Mouse (Mus musculus): Measurements from ENCODE around the gene Adgrd1. TPM values are rescaled to one million over a fixed set of nuclear protein-coding genes. Genes with fewer than 3 reads are reported as not detected.
A peak's percentile ranks its signal among the peaks of the same experiment; 100 is the strongest.

The Adgrd1 gene
- total RNA-seq, 2 experiments from 2014 or later, result 7.1 to 8.5 TPM

DNA sequence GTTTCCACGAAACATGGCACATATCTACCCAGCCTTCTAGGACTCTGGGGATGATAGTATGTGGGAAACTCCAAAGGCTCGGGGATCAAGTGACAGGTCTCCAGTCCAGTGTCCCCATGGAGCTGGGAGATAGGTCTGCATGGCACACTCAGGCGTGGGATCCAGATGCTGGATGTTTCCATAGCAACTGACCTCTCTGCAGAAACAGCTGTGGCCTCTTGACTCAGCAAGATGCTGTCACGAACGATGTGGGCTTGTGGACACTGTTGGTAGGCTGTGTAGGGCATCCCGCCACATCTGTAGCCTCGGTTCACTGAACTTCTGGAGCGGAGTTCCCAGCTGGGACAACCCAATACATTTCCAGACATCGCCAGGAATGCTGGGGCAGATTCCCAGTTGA is 51.9 kb downstream of the Adgrd1 start:
- no peak for DNase-seq (ENCODE audit: low spot score in 2 of 2)

DNA sequence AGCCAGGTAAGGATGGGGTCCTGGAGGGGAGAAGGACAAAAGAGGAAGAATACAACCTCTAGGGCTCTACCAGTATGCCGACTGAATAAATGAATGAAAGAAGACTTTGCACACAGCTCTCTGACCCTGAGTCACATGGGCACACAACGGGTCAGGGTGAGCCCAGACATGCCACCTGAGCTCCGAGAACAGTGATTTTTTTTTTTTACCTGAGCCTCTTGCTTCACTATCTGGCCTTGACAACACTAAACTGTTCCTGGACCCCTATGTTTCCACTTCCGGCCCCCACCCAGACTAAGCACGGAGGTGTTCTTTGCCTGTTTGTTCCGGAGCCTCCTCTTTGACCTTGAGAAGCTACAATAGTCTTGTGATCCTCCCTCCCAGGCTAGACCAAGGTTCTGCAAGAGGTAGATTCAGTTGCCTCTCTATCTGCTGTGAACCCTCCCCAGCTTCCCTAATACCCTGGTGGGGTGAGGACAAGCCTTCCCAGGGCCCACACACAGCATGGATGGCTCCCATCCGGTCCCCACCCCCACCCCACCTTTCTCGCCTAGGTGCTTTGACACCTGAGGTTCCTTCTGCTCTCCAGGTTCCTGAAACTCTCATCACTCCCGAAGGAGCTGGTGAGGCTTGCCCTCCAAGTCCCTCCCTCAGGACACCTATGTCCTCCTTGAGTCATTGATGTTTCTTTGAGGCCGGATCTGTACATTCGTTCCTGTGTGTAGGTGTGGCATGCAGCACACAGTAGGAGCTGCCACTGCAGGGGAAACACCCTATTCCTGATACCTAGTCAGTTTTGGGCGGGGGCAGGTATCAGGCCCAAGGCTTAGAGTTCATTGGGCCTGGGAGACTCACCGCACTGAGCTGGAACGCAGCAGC is 58.7 kb downstream of the Adgrd1 start:
- DNase-seq (ENCODE audit: low spot score in 2 of 2), result no peak

- no peak for DNase-seq (ENCODE audit: low spot score in 2 of 2)
These were observed 59.4 kb downstream of the Adgrd1 start for GRCm38 (mm10) chr5:129155902-129156311.

- no peak for DNase-seq (ENCODE audit: low spot score in 2 of 2)
These were observed 65.0 kb downstream of the Adgrd1 start for GRCm38 (mm10) chr5:129161372-129162051.

- DNase-seq (ENCODE audit: low spot score in 2 of 2), result no peak
These were observed 66.9 kb downstream of the Adgrd1 start for GRCm38 (mm10) chr5:129163416-129163815.

- no peak for DNase-seq (ENCODE audit: low spot score in 2 of 2)
These were observed 67.5 kb downstream of the Adgrd1 start for GRCm38 (mm10) chr5:129164091-129164490.

DNA sequence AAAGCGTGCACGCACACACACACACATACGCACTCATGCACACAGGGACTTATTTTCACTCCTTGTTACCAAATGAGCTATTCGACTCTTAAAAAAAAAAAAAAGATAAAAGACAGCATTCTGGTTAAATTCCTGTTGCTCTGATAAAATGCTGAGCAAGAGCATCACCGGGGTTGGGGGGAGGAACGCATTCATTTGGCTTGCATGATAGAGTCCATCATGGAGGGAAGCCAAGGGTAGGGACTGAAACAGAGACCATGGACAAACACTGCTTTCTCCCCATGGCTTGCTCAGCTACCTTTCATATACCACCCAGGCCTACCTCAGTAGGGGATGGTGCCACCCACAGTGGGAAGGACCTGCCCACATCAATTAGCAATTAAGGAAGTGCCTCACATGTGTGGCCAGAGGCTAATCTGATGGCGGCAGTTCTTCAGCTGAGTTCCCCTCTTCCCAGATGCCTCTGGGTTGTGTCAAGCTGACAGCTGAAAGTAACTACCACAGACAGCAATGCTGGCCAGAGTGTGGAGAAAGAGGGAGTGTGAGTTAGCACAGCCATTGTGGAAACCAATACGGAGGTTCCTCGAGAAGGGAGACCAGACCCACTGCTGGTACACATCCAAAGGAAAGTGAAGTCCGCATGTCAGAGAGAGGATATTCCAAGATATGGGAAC is 68.5 kb downstream of the Adgrd1 start:
- no peak for DNase-seq (ENCODE audit: low spot score in 2 of 2)

DNA sequence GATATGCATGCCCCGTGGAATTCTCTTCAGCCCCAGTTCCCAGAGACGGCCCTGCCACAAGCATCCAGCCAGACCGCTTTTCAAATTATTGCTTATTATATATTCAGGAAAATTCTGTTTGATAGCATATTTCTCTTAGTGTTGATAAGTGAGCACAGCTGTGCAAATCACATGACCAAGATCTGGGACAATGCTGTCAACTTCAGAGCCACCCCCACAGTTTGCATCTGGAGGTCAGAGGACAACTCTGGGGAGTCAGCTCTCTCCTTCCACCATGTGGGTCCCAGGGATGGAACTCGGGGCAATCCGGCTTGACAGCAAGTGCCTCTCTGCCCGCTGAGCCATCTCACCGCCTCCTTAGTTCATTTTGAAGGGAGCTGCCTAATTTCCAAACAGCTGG is 69.0 kb downstream of the Adgrd1 start:
- DNase-seq (ENCODE audit: low spot score in 2 of 2), result no peak

GRCm38 (mm10) chr5:129169090-129169489 is 72.5 kb downstream of the Adgrd1 start:
- DNase-seq (ENCODE audit: low spot score in 2 of 2), result no peak

DNA sequence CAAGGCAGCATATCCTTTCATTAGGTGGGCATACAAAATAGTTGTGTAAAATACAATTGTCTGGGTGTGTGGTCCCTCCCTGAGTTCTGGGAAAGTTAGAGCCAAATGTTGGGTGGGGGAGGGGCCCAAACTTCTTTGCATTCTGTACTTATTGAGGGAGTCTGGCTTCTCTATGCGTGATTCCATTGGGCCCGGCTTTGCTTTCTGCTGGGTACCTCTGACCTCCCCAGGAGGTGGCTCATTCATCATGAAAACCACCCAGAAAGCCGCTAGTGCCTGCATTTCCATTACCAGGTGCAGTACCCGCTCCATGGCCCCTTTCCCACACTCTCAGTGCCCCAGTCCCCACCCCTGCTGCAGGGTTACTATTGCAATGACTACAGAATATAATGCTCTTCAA is 73.0 kb downstream of the Adgrd1 start:
- no peak for DNase-seq (ENCODE audit: low spot score in 2 of 2)

GRCm38 (mm10) chr5:129172533-129172932 is 76.0 kb downstream of the Adgrd1 start:
- no peak for DNase-seq (ENCODE audit: low spot score in 2 of 2)

- DNase-seq (ENCODE audit: low spot score in 2 of 2), result no peak
These were observed 79.4 kb downstream of the Adgrd1 start for GRCm38 (mm10) chr5:129175925-129176324.

DNA sequence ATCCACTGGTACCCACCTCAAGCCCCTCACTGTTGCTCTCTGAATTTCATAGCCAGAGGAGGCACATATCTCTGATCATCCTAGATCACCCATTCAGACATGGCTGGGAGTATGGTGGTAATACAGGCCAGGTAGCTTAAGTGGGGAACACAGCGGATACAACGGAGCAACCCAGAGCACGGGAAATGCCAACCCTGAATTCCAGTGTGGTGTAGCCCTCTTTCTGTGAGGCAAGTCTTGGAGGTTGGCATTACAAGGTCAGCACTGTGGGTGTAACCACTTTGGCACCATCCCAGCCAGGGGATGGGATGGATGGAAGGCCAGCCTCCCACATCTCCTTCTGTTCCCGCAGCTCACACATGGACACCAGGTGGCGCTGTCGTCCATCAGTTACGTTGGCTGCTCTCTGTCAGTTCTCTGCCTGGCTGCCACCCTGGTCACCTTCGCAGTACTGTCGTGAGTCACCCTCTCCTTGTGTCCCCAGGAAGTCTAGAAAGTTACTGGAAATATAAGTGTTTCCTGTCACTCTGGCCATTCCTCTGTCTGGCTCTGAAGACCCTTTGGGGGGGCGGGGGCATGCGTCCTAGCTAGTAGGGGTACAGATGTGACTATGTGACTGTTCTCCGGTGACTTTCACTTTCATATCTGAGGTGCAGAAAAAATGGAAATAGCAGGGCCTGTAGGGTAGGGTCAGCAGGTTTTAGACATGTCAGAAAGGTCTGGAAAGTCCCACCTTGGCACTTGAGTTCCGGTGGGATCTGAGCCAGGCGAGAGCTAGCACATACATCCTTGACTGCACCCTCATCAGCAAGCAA is 81.4 kb downstream of the Adgrd1 start:
- DNase-seq (ENCODE audit: low spot score in 2 of 2), result peak; percentile 67 to 77

DNA sequence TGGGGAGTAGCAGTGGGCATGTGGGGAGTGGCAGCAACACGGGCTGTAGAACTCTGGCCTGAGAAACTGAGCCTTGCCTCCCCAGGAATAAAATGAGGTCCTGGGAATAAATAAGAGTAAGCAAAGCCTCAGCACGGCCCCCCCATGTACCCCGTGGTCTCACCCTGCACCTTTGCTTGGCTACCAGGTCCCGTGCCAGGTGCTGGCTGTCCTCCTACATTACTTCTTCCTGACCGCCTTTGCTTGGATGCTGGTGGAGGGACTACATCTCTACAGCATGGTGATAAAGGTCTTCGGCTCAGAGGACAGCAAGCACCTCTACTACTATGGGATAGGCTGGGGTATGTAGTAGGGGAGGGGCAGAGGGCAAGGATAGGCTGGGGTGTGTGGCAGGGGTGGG is 82.8 kb downstream of the Adgrd1 start:
- DNase-seq (ENCODE audit: low spot score in 2 of 2), result no peak

DNA sequence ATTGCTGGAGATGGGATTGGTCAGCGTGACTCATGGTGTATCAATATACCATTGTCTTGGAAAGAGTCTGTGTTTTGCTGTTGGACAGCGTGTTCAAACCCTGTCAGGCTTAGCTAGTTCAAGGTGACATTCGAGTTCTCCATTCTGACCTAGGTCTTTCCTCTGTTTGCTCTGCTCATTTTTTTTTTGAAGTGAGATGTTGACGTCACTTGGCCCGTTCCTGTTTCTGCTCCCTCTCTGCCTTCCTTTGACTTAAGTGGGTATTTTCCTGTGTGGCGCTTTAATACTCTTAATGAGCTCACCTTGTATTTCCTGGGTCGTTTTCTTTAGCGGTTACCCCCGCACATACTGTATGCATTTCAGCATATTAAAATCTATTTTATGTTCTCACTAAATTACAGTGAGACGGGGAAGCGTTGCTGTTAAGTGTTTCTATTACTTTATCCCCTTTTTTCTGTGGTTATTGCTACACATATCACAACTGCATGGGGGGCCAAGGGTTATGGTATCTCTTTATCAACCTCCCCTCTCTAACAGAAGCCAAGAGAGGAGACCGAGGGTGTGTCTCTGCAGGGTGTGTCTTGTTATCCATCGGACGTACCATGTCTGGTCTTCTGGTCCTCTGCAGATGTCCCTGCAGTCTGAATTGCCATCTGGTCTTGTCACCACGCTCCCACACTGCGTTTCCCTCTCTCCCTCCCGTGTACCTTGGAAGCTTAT is 83.6 kb downstream of the Adgrd1 start:
- no peak for DNase-seq (ENCODE audit: low spot score in 2 of 2)

DNA sequence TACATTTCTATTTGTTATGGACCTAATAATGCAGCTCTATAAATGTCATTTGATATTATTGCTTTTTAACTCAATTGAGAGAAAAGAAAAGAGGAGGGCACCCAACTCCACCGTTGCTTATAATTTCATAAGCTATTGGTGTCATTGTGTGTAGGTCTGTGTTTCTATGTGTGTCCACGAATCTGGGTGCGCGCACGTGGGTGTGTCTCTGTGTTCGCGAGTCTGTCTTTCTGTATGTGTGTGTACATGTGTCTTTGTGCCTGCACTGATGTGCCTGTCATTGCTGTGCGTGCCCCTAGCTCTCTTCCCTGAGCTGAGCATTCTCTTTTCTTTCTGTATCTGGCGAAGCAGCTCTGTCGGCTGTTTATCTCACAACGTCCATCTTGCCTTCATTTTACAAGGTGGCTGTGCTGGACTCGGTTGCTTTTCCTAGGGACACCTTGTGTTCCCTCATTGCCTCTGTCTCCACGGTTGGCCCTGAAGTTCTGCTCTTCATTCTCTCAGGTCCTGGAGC is 84.2 kb downstream of the Adgrd1 start:
- no peak for DNase-seq (ENCODE audit: low spot score in 2 of 2)

DNA sequence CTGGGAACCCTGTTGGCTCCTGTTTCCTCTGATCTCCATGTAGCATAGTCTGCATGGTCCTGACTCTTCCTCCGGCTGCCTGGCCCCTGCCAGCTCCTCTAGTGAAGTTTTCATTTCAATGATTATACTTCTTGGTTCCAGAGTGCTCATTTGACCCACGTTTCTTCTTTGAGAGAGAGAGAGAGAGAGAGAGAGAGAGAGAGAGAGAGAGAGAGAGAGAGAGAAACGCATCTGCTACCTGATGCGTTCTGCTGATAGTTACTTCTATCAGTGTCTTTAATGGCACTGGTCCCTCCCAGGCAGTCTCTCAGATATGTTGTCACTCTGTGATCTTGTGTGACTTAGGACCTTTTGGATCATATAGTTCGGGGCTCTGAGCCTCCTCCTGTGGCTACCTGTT is 84.9 kb downstream of the Adgrd1 start:
- no peak for DNase-seq (ENCODE audit: low spot score in 2 of 2)

DNA sequence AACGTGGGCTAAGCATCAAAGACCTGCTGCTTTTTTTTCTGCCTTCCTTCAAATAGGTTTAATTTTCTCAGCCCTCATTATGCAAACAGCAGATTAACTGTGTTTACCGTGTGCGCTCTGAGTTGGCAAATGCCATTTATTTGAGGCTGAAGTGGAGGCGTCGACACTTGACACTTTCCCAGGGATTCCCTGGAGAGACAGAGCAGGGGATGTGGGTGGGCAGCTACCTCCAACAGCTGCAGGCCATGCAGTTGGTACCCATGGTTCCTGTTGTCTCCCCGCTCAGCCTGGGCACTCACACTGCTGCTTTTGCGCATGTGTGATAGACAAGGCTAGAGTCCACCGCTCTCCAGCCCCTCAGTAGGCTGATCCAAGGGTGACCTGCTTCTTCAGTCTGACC is 86.0 kb downstream of the Adgrd1 start:
- DNase-seq (ENCODE audit: low spot score in 2 of 2), result no peak

DNA sequence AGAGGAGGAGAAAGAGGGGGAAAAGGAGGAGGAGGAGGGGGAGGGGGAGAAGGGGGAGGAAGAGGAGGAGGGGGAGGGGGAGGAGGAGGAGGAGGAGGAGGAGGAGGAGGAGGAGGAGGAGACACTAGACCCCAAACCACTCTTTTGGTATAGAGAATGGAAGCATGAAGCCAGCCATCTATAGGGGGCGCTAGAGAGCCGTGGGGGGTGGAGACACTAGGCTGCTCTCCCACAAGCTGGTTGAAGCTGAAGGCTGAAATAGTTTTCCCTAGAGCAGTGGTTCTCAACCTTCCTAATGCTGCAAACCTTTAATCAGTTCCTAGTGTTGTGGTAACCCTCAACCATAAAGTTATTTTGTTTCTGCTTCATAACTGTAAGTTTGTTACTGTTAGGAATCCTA is 89.7 kb downstream of the Adgrd1 start:
- no peak for DNase-seq (ENCODE audit: low spot score in 2 of 2)

- no peak for DNase-seq (ENCODE audit: low spot score in 2 of 2)
These were observed 90.4 kb downstream of the Adgrd1 start for GRCm38 (mm10) chr5:129186926-129187325.
